ENCODE assay signal across 18 mouse cellular contexts in genomic region chr3:153807444-153808149, GRCm38 (mm10). TPM values are rescaled to one million over a fixed set of nuclear protein-coding genes. Genes with fewer than 3 reads are reported as not detected.
A peak's percentile ranks its signal among the peaks of the same experiment; 100 is the strongest.
DNase-seq lines count a peak whose midpoint lies in the region; ATAC-seq and TF ChIP-seq lines count a peak whose summit lies in the region.
"Had no signal": no experiment of that assay in that cellular context is flagged by ENCODE, and none has a peak within 500 bp of the region (broad histone marks: within the 10 kb centered on the region; RNA-seq: fewer than 3 reads in every experiment).

No protein-coding gene starts in this region.

- DNase-seq in forebrain, embryonic 10.5 days (ENCODE audit: extremely low spot score, low spot score): no peak
- DNase-seq in forebrain, embryonic 14.5 days (ENCODE audit: low spot score): no peak
- DNase-seq in MEL (ENCODE audit: low read depth, low spot score): peak; percentile 88
- no peak for DNase-seq in urinary bladder, postnatal 14 days (ENCODE audit: low spot score)
- DNase-seq in testis, postnatal 10 days (ENCODE audit: low spot score): no peak
- no peak for DNase-seq in lung, postnatal 0 days (ENCODE audit: low spot score)
- DNase-seq: adrenal gland, postnatal 14 days; cerebellum, postnatal 10 days; gastrocnemius, postnatal 36 days; lung, postnatal 36 days; midbrain, embryonic 14.5 days; right cerebral cortex, adult 18-20 months had no signal

- no peaks in the 10 kb centered on the region; the same call in 1 of the 2 replicates for H3K79me2 ChIP-seq in MEL (ENCODE audit: control insufficient read depth, insufficient read depth, low read length, poor library complexity)

- no peaks in the 10 kb centered on the region for H3K9me3 ChIP-seq in forebrain, embryonic 10.5 days
- no peaks in the 10 kb centered on the region for H3K9me3 ChIP-seq in forebrain, embryonic 14.5 days (replicated peaks; ENCODE audit: control insufficient read depth, low read length)
- H3K9me3 ChIP-seq in MEL (replicated peaks; ENCODE audit: insufficient read depth, low read length): no peaks in the 10 kb centered on the region
- H3K9me3 ChIP-seq in liver, embryonic 15.5 days (replicated peaks): no peaks in the 10 kb centered on the region
- no peaks in the 10 kb centered on the region for H3K9me3 ChIP-seq in lung, postnatal 0 days (ENCODE audit: low read length)

- TF ChIP-seq CTCF in MEL (IDR thresholded peaks at IDR 0.05 in 2 of 3, conservative IDR thresholded peaks at IDR 0.05 in 1 of 3; ENCODE audit: control insufficient read depth in 1 of 3, insufficient read depth in 1 of 3, low read depth in 2 of 3, low read length in 3 of 3, poor library complexity in 1 of 3, severe bottlenecking in 1 of 3): no peak
- no peak for TF ChIP-seq CTCF in lung, postnatal 0 days (IDR thresholded peaks at IDR 0.05)

- no peaks in the 10 kb centered on the region for H3K27me3 ChIP-seq in forebrain, embryonic 10.5 days (ENCODE audit: poor library complexity, severe bottlenecking)
- H3K27me3 ChIP-seq in forebrain, embryonic 14.5 days (replicated peaks; ENCODE audit: control insufficient read depth, insufficient read depth, low read length): no peaks in the 10 kb centered on the region
- no peaks in the 10 kb centered on the region for H3K27me3 ChIP-seq in MEL (ENCODE audit: control insufficient read depth in 1 of 2, insufficient read depth in 2 of 2, low read length in 2 of 2)
- no peaks in the 10 kb centered on the region for H3K27me3 ChIP-seq in liver, embryonic 15.5 days
- no peaks in the 10 kb centered on the region for H3K27me3 ChIP-seq in lung, postnatal 0 days (replicated peaks; ENCODE audit: insufficient read depth, low read length)

- no peak for TF ChIP-seq RAD21 in MEL (IDR thresholded peaks at IDR 0.05; ENCODE audit: low read depth, low read length)

- H3K4me3 ChIP-seq in forebrain, embryonic 10.5 days: no peak overlapping the region
- no peak overlapping the region for H3K4me3 ChIP-seq in forebrain, embryonic 14.5 days (ENCODE audit: low read depth, low read length)
- H3K4me3 ChIP-seq in MEL (ENCODE audit: control insufficient read depth in 1 of 2, insufficient read depth in 1 of 2, low read depth in 2 of 2, low read length in 2 of 2): peak overlapping the region; percentile 23 to 25
- H3K4me3 ChIP-seq in liver, embryonic 15.5 days (replicated peaks): no peak overlapping the region
- no peak overlapping the region for H3K4me3 ChIP-seq in lung, postnatal 0 days (ENCODE audit: low read depth, low read length)
- H3K4me3 ChIP-seq: layer of hippocampus, adult 2 months; left cerebral cortex, adult 2 months had no signal

- no peaks in the 10 kb centered on the region for H3K36me3 ChIP-seq in forebrain, embryonic 10.5 days (replicated peaks)
- no peaks in the 10 kb centered on the region for H3K36me3 ChIP-seq in forebrain, embryonic 14.5 days (ENCODE audit: control insufficient read depth, insufficient read depth, low read length)
- H3K36me3 ChIP-seq in MEL (ENCODE audit: control insufficient read depth in 1 of 2, insufficient read depth in 2 of 2, low read length in 2 of 2): peaks cover 0 to 49% of the 10 kb centered on the region in 2 experiments; a peak in 2 of 4 replicates
- no peaks in the 10 kb centered on the region for H3K36me3 ChIP-seq in liver, embryonic 15.5 days (replicated peaks)
- H3K36me3 ChIP-seq in lung, postnatal 0 days (ENCODE audit: insufficient read depth, low read length): no peaks in the 10 kb centered on the region

- WGBS in forebrain, embryonic 10.5 days: 90% methylated on average over 9 of the region's 9 CpGs
- 88% methylated on average over 9 of the region's 9 CpGs for WGBS in forebrain, embryonic 14.5 days
- 55% methylated on average over 9 of the region's 9 CpGs for WGBS in liver, embryonic 15.5 days (ENCODE audit: insufficient replicate concordance)
- WGBS in lung, postnatal 0 days: 83% methylated on average over 9 of the region's 9 CpGs

- ATAC-seq in forebrain, embryonic 14.5 days: no peak
- ATAC-seq in erythroid progenitor cell, adult 5-6 weeks (replicated peaks; ENCODE audit: low FRiP score, poor library complexity, severe bottlenecking): peak; percentile 89
- peak; percentile 91 for ATAC-seq in liver, embryonic 15.5 days (ENCODE audit: insufficient read depth)
- ATAC-seq in lung, postnatal 0 days: no peak

- peak overlapping the region; percentile 60; the same call in 1 of the 2 replicates for H3K27ac ChIP-seq in forebrain, embryonic 10.5 days
- H3K27ac ChIP-seq in forebrain, embryonic 14.5 days (ENCODE audit: low read depth, low read length): no peak overlapping the region
- H3K27ac ChIP-seq in MEL (ENCODE audit: control insufficient read depth, low read depth, low read length): peak overlapping the region; percentile 99
- peak overlapping the region; percentile 90 for H3K27ac ChIP-seq in liver, embryonic 15.5 days (replicated peaks)
- no peak overlapping the region for H3K27ac ChIP-seq in lung, postnatal 0 days (ENCODE audit: low read length)
- H3K27ac ChIP-seq: layer of hippocampus, adult 2 months; left cerebral cortex, adult 2 months had no signal

- peaks cover 11% of the 10 kb centered on the region for H3K4me1 ChIP-seq in forebrain, embryonic 10.5 days
- H3K4me1 ChIP-seq in forebrain, embryonic 14.5 days (ENCODE audit: control insufficient read depth, insufficient read depth, low read length): peaks cover 4% of the 10 kb centered on the region
- H3K4me1 ChIP-seq in MEL (ENCODE audit: control insufficient read depth in 1 of 2, insufficient read depth in 2 of 2, low read length in 2 of 2): peaks cover 33 to 48% of the 10 kb centered on the region in 2 experiments
- H3K4me1 ChIP-seq in liver, embryonic 15.5 days (replicated peaks): peaks cover 61% of the 10 kb centered on the region
- H3K4me1 ChIP-seq in lung, postnatal 0 days (ENCODE audit: insufficient read depth, low read depth, low read length): no peaks in the 10 kb centered on the region; the same call in 1 of the 2 replicates

- peak in 1 of 2 experiments; percentile 59; a peak in 1 of 4 replicates for TF ChIP-seq POLR2A in MEL (IDR thresholded peaks at IDR 0.05; ENCODE audit: control insufficient read depth in 1 of 2, insufficient read depth in 1 of 2, low read depth in 1 of 2, low read length in 2 of 2, poor library complexity in 1 of 2)

- H3K9ac ChIP-seq in forebrain, embryonic 14.5 days (ENCODE audit: low read length): no peak overlapping the region
- peak overlapping the region; percentile 62 for H3K9ac ChIP-seq in MEL (ENCODE audit: control insufficient read depth, low read depth, low read length, poor library complexity, severe bottlenecking)
- peak overlapping the region; percentile 28 for H3K9ac ChIP-seq in liver, embryonic 15.5 days
- no peak overlapping the region for H3K9ac ChIP-seq in lung, postnatal 0 days (replicated peaks; ENCODE audit: low read depth)

- peak; percentile 47 to 79 for TF ChIP-seq EP300 in MEL (IDR thresholded peaks at IDR 0.05; ENCODE audit: low read depth in 1 of 2, low read length in 2 of 2)
- TF ChIP-seq EP300 in lung, postnatal 0 days (IDR thresholded peaks at IDR 0.05): no peak

- no peak overlapping the region for H3K4me2 ChIP-seq in forebrain, embryonic 14.5 days (ENCODE audit: low read length)
- peak overlapping the region; percentile 56 for H3K4me2 ChIP-seq in liver, embryonic 15.5 days
- no peak overlapping the region for H3K4me2 ChIP-seq in lung, postnatal 0 days (replicated peaks; ENCODE audit: low read depth, low read length)

TF ChIP-seq in MEL, 35 proteins besides CTCF, POLR2A, EP300 and RAD21:
- peak; percentile 87 for TF ChIP-seq ETS1 (IDR thresholded peaks at IDR 0.05; ENCODE audit: low read depth, low read length)
- peak; percentile 58 for TF ChIP-seq RCOR1 (IDR thresholded peaks at IDR 0.05; ENCODE audit: low read depth, low read length)
- TF ChIP-seq BHLHE40 (IDR thresholded peaks at IDR 0.05; ENCODE audit: borderline replicate concordance, low read depth, low read length): peak; percentile 50; the same call in 1 of the 2 replicates
- TF ChIP-seq E2F4 (IDR thresholded peaks at IDR 0.05; ENCODE audit: borderline replicate concordance, low read depth, low read length): 0 out of 2 replicates have a peak, but pooled peaks have one; percentile 3
- TF ChIP-seq TCF12 (IDR thresholded peaks at IDR 0.05; ENCODE audit: low read depth, low read length): peak; percentile 60; the same call in 1 of the 2 replicates
- TF ChIP-seq MXI1 (IDR thresholded peaks at IDR 0.05; ENCODE audit: low read depth, low read length): peak; percentile 61; the same call in 1 of the 2 replicates
- no peak for TF ChIP-seq MEF2A (IDR thresholded peaks at IDR 0.05; ENCODE audit: extremely low read depth, insufficient replicate concordance, low read depth, low read length, poor library complexity, severe bottlenecking)
- no peak for TF ChIP-seq ELF1 (IDR thresholded peaks at IDR 0.05; ENCODE audit: low read depth, low read length)
- TF ChIP-seq SIN3A (IDR thresholded peaks at IDR 0.05; ENCODE audit: low read length): peak; percentile 50; the same call in 1 of the 2 replicates
- TF ChIP-seq MYC (IDR thresholded peaks at IDR 0.05; ENCODE audit: low read depth, low read length): peak; percentile 68
- TF ChIP-seq USF2 (IDR thresholded peaks at IDR 0.05; ENCODE audit: borderline replicate concordance in 1 of 2, insufficient read depth in 1 of 2, low read depth in 1 of 2, low read length in 2 of 2): no peak
- TF ChIP-seq MAX (IDR thresholded peaks at IDR 0.05; ENCODE audit: low read length): peak; percentile 61; the same call in 1 of the 2 replicates
- TF ChIP-seq CHD1 (IDR thresholded peaks at IDR 0.05; ENCODE audit: low read depth, low read length): peak; percentile 62; the same call in 1 of the 2 replicates

RNA-seq across cellular contexts. Expression of gene Asb17, which starts 36.4 kb away (rescaled TPM):
- polyA plus RNA-seq in forebrain, embryonic 10.5 days (2016; fragmentation: Nextera tagmentation; extraction: Ambion mirVana): 0.58 and 0.76 TPM in 2 replicates
- not detected in 2 replicates for polyA plus RNA-seq in forebrain, embryonic 14.5 days (2014; fragmentation: Nextera tagmentation; extraction: Ambion mirVana)
- 9.0 and 9.7 TPM in 2 replicates for total RNA-seq in MEL (2012; rRNA removed)
- 1 to 10 TPM in 1 of 2 experiments, not detected in 1; 5.7 TPM for polyA plus RNA-seq in MEL (2012; ENCODE audit: insufficient read depth in 1 of 2, insufficient read length in 2 of 2, low read depth in 1 of 2, low replicate concordance in 2 of 2, missing spikeins in 1 of 2)
- total RNA-seq in erythroid progenitor cell, adult 5-6 weeks (2015; ENCODE audit: low replicate concordance): 0.72 TPM in 1 of 2 replicates, not detected in the other
- total RNA-seq in erythroid progenitor cell, adult 5-6 weeks (2017; ENCODE audit: low replicate concordance): not detected in 2 replicates
- 2.6 and 3.0 TPM in 2 replicates for polyA plus RNA-seq in liver, embryonic 15.5 days (2015; fragmentation: Nextera tagmentation; extraction: Ambion mirVana)
- not detected in 2 replicates for polyA plus RNA-seq in lung, postnatal 0 days (2015; fragmentation: Nextera tagmentation; extraction: Ambion mirVana)
- total RNA-seq: adrenal gland, postnatal 14 days; gastrocnemius, postnatal 36 days; layer of hippocampus, adult 2 months; left cerebral cortex, adult 2 months; liver, adult 2 months had no signal
- polyA plus RNA-seq: kidney, embryonic 14.5 days; liver, adult 2 months; midbrain, embryonic 14.5 days had no signal

Comparison
In these comparisons a context has a peak if more than half of its experiments do, and no peak if none do; other contexts are left out.
1. H3K27ac ChIP-seq: peak in forebrain, embryonic 10.5 days (single experiment), MEL (single experiment) and liver, embryonic 15.5 days (single experiment); none in forebrain, embryonic 14.5 days (single experiment) and lung, postnatal 0 days (single experiment).
2. H3K4me3 ChIP-seq: peak in MEL (2 of 2); none in forebrain, embryonic 10.5 days (single experiment), forebrain, embryonic 14.5 days (single experiment), liver, embryonic 15.5 days (single experiment) and lung, postnatal 0 days (single experiment).
3. ATAC-seq: peak in erythroid progenitor cell, adult 5-6 weeks (single experiment) and liver, embryonic 15.5 days (single experiment); none in forebrain, embryonic 14.5 days (single experiment) and lung, postnatal 0 days (single experiment).
4. H3K9ac ChIP-seq: peak in MEL (single experiment) and liver, embryonic 15.5 days (single experiment); none in forebrain, embryonic 14.5 days (single experiment) and lung, postnatal 0 days (single experiment).